Mouse (Mus musculus) midbrain, embryonic 16.5 days (tissue): ENCODE results near the gene Pianp. TPM values are rescaled to one million over a fixed set of nuclear protein-coding genes. Genes with fewer than 3 reads are reported as not detected.
"Not testable (repeated sequence)": the region's sequence is repeated elsewhere in the genome, so short reads cannot be mapped to it uniquely, and the experiment has no call there.

Source experiments
- ATAC-seq: fragments of 200-750 bp; cut with Nextera tagmentation; 2 replicates; pipeline ENCODE4 v1.8.0; 2017; ENCODE audit warnings: moderate TSS enrichment
- H3K27ac ChIP-seq: fragments of 300-500 bp; sonication (generic); 2 replicates; pipeline ENCODE4 v1.5.1; 2014; ENCODE audit warnings: mild to moderate bottlenecking, low read length, mixed read lengths
- H3K27me3 ChIP-seq: fragments of 300-500 bp; sonication (generic); 2 replicates; pipeline ENCODE4 v1.6.1; 2014; ENCODE audit warnings: low read depth, low read length, mixed read lengths; ENCODE audit not compliant: control insufficient read depth, insufficient read depth
- H3K36me3 ChIP-seq: fragments of 300-500 bp; sonication (generic); 2 replicates; pipeline ENCODE4 v1.6.1; 2014; ENCODE audit warnings: mild to moderate bottlenecking, low read length, moderate library complexity, mixed read lengths; ENCODE audit not compliant: control insufficient read depth, insufficient read depth
- H3K4me1 ChIP-seq: fragments of 300-500 bp; sonication (generic); 2 replicates; pipeline ENCODE4 v1.6.1; 2014; ENCODE audit warnings: mild to moderate bottlenecking, low read length, mixed read lengths; ENCODE audit not compliant: control insufficient read depth, insufficient read depth
- H3K4me2 ChIP-seq: fragments of 300-500 bp; sonication (generic); 2 replicates; pipeline ENCODE4 v1.6.1; 2014; ENCODE audit warnings: mild to moderate bottlenecking, low read length, mixed read lengths
- H3K4me3 ChIP-seq: fragments of 300-500 bp; sonication (generic); 2 replicates; pipeline ENCODE4 v1.5.1; 2014; ENCODE audit warnings: low read depth, mild to moderate bottlenecking, low read length, moderate library complexity, mixed read lengths
- H3K9ac ChIP-seq: fragments of 300-500 bp; sonication (generic); 2 replicates; pipeline ENCODE4 v1.6.1; 2014; ENCODE audit warnings: low read depth, low read length, mixed read lengths
- H3K9me3 ChIP-seq: fragments of 300-500 bp; sonication (generic); replicated peaks from 2 replicates; pipeline ENCODE4 v1.6.1; 2014; ENCODE audit warnings: mild to moderate bottlenecking, low read length, mixed read lengths; ENCODE audit not compliant: control insufficient read depth, poor library complexity, severe bottlenecking
- WGBS: fragments of 180-500 bp; shearing (Covaris S2); extraction: QIAGEN DNeasy Blood & Tissue Kit; methylation state at CpG from one replicate; pipeline ENCODE4 v1.1.7; 2014; 5-methylcytosine and 5-hydroxymethylcytosine counted together
- polyA plus RNA-seq: library from polyadenylated mRNA; unstranded; fragments of >200 nt; fragmentation: Nextera tagmentation; extraction: Ambion mirVana; gene quantifications from 2 replicates; pipeline ENCODE4 v1.2.1, GENCODE M21; 2015

Gene Pianp
- polyA plus RNA-seq, 1 experiment from 2014 or later, result 87.1 TPM

DNA sequence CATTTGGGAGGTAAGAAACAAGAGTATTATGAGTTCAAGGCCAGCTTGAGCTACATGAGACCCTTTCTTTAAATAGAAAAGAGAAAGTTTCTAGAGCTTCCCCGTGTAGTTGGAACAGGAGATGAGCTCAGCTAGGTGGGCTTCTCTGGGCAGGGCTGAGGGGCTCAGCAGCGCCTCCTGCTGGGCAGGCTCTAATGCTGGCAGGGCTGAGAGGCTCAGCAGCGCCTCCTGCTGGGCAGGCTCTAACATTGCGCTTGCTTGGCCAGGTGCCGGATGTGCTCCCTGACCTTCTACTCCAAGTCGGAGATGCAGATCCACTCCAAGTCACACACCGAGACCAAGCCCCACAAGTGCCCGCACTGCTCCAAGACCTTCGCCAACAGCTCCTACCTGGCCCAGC, 34.0 kb downstream of the Pianp start:
- H3K4me3 ChIP-seq, ATAC-seq, H3K4me1 ChIP-seq, H3K4me2 ChIP-seq, H3K9me3 ChIP-seq, H3K9ac ChIP-seq, H3K27ac ChIP-seq, H3K27me3 ChIP-seq: not testable (repeated sequence)
- peaks cover 32% of the 10 kb centered on the region for H3K36me3 ChIP-seq
- WGBS, result 26% methylated on average over 7 of the region's 9 CpGs

DNA sequence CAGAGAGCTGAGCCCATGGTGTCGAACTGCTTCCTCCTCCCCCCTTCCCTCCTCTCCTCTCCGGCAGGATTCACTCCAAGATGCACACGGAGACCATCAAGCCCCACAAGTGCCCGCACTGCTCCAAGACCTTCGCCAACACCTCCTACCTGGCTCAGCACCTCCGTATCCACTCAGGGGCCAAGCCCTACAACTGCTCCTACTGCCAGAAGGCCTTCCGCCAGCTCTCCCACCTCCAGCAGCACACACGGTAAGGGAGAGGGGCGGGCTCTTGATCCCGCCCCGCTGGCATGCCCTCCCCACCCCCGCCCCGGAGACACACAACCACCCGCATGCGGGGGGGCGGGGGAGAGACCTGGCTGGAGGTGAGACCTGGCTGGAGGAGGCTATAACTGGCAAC, 35.1 kb downstream of the Pianp start:
- WGBS, result 92% methylated on average over 16 of the region's 16 CpGs

DNA sequence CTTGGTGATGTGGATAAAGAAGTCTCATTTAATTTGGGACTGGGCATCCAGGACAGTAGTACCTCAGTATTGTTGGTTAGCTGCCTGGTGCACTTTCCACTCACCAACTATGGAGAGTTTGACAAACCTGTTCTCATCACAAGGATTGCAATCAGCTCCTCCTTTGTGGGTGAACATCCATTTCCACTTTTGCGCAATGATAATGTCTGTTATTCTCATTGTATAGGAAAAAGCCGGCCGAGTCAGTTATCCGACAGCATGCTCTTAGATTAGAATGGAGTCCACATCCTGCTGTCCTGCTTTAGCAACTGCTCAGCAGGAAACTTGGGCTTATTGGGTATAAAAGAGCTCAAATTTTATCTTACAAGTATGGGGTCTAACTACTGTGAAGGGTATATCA, 42.2 kb downstream of the Pianp start:
- Histone ChIP-seq H3K4me2 (peak overlapping the region; percentile 56), H3K27me3 (no peaks in the 10 kb centered on the region), H3K27ac (no peak overlapping the region; the same call in 1 of the 2 replicates), H3K36me3 (peaks cover 14% of the 10 kb centered on the region), H3K4me1 (peaks cover 14% of the 10 kb centered on the region), H3K9ac (no peak overlapping the region; the same call in 1 of the 2 replicates), H3K4me3 (no peak overlapping the region), H3K9me3 (no peaks in the 10 kb centered on the region)
- WGBS, result 95% methylated on average over 4 of the region's 4 CpGs
- no peak for ATAC-seq

More for the DNA sequence above, 35.1 kb downstream of the Pianp start:
- Histone ChIP-seq H3K27me3 (no peaks in the 10 kb centered on the region), H3K9me3 (no peaks in the 10 kb centered on the region), H3K4me2 (no peak overlapping the region), H3K27ac (no peak overlapping the region), H3K36me3 (peaks cover 28% of the 10 kb centered on the region), H3K4me1 (no peaks in the 10 kb centered on the region), H3K4me3 (no peak overlapping the region), H3K9ac (no peak overlapping the region)
- ATAC-seq, result 0 out of 2 replicates have a peak, but pooled peaks have one; percentile 51

GRCm38 (mm10) chr6:125039131-125039530, 42.6 kb downstream of the Pianp start:
- H3K27ac ChIP-seq, result peak overlapping the region; percentile 36
- peak; percentile 50 for ATAC-seq
- H3K27me3 ChIP-seq, result no peaks in the 10 kb centered on the region
- H3K4me3 ChIP-seq, result peak overlapping the region; percentile 79
- peak overlapping the region; percentile 56 for H3K4me2 ChIP-seq
- H3K36me3 ChIP-seq, result peaks cover 13% of the 10 kb centered on the region
- 7% methylated on average over 8 of the region's 8 CpGs for WGBS
- H3K9ac ChIP-seq, result peak overlapping the region; percentile 11; the same call in 1 of the 2 replicates
- no peaks in the 10 kb centered on the region for H3K9me3 ChIP-seq
- H3K4me1 ChIP-seq, result peaks cover 14% of the 10 kb centered on the region

DNA sequence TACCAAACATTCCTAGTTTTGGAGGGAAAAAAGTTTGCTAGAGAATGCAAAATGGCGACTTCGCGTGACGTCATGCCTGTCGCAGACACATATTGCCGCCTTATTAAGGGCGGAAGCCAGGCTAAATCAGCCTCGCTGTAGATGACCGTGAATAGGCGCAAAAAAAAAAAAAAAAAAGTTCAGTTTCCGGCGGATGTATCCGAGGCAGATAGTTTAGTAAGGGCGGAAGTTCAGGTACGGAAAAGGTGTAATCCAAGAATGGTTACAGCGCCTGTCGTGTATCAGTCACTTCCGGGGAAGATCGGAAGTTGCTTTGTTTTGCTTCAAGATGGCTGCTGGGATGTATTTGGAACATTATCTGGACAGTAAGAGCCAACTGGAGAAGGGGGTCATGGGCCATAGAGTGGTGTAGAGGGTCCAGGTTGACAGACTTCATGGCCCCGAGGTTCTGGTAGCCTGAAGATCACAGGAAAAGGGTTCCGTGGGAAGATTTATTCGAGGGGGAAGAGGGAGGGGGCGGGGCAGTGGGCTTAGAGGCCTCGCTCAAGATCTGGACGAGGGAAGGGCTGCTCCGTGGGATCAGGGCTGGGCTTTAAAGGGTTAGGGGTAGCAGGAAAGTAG, 43.1 kb downstream of the Pianp start, which contains the start of gene Ing4:
Gene Ing4, plus strand, starts transcription at position 228 of the 621 bp plus-strand sequence.
- peaks cover 14% of the 10 kb centered on the region for H3K4me1 ChIP-seq
- peak within 1 kb of the TSS; percentile 89 for H3K4me2 ChIP-seq
- peak within 1 kb of the TSS; percentile 78 for H3K27ac ChIP-seq
- peak within 1 kb of the TSS; percentile 79 for H3K4me3 ChIP-seq
- peak within 1 kb of the TSS; percentile 80 for H3K9ac ChIP-seq
- peak; percentile 98 for ATAC-seq
- WGBS, result 1% methylated on average over 26 of the region's 26 CpGs
- H3K36me3 ChIP-seq, result peaks cover 15% of the 10 kb centered on the region
- no peaks in the 10 kb centered on the region for H3K9me3 ChIP-seq
- H3K27me3 ChIP-seq, result no peaks in the 10 kb centered on the region

DNA sequence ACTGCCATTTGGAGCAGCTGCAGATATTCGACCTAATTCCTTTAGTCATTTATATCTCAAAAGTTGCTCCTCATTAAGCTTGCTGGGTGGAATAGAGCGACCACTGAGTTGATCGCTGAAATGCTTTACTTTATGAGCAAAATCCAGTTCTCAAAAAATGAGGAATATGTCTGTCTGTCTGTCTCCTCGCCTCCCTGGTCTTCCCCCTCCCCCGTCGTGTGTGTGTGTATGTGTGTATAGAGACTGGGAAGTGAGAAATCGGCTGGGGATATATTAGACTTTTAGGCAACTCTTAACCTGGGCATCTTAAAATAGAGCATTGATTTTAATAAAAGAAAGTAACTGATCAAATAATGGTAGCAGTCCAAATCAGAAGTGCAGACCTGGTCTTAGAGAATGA, 43.7 kb downstream of the Pianp start:
- peaks cover 14% of the 10 kb centered on the region for H3K4me1 ChIP-seq
- H3K27ac ChIP-seq, result peak overlapping the region; percentile 78
- peaks cover 12% of the 10 kb centered on the region for H3K36me3 ChIP-seq
- H3K4me3 ChIP-seq, result peak overlapping the region; percentile 79
- peak overlapping the region; percentile 89 for H3K4me2 ChIP-seq
- peak overlapping the region; percentile 80 for H3K9ac ChIP-seq
- no peaks in the 10 kb centered on the region for H3K9me3 ChIP-seq
- no peaks in the 10 kb centered on the region for H3K27me3 ChIP-seq
- WGBS, result 16% methylated on average over 7 of the region's 7 CpGs
- ATAC-seq, result no peak

GRCm38 (mm10) chr6:125041047-125041446, 44.6 kb downstream of the Pianp start:
- ATAC-seq, result no peak
- H3K36me3 ChIP-seq, result peaks cover 15% of the 10 kb centered on the region
- 93% methylated on average over 7 of the region's 7 CpGs for WGBS
- H3K9me3 ChIP-seq, result no peaks in the 10 kb centered on the region
- H3K9ac ChIP-seq, result no peak overlapping the region
- H3K27ac ChIP-seq, result no peak overlapping the region
- H3K4me2 ChIP-seq, result no peak overlapping the region; the same call in 1 of the 2 replicates
- H3K4me3 ChIP-seq, result no peak overlapping the region
- H3K4me1 ChIP-seq, result peaks cover 14% of the 10 kb centered on the region
- H3K27me3 ChIP-seq, result no peaks in the 10 kb centered on the region

DNA sequence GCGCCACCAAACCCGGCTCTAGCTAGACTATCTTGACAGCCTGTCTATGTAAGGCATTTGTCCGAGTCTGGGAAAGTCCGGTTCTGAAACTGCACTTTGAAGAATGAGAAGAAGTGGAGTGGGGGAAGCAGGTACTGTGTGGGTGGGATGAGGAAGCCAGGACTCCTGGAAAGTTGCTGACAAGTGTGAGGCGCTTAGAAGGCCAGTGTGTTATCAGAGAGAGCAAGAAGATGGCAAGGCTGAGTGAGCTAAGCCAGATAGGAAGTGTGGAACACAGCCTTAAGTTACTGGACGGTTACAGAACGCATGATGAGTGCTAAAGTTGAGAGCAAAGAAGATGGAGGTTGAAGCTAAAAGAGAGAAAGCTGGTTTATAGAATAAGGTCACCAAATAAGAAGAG, 45.6 kb downstream of the Pianp start:
- H3K9ac ChIP-seq, result no peak overlapping the region
- no peak for ATAC-seq
- no peak overlapping the region for H3K4me2 ChIP-seq
- H3K9me3 ChIP-seq, result no peaks in the 10 kb centered on the region
- WGBS, result 97% methylated on average over 7 of the region's 7 CpGs
- H3K4me1 ChIP-seq, result peaks cover 14% of the 10 kb centered on the region
- H3K27ac ChIP-seq, result no peak overlapping the region
- H3K36me3 ChIP-seq, result peaks cover 16% of the 10 kb centered on the region
- no peaks in the 10 kb centered on the region for H3K27me3 ChIP-seq
- H3K4me3 ChIP-seq, result no peak overlapping the region

DNA sequence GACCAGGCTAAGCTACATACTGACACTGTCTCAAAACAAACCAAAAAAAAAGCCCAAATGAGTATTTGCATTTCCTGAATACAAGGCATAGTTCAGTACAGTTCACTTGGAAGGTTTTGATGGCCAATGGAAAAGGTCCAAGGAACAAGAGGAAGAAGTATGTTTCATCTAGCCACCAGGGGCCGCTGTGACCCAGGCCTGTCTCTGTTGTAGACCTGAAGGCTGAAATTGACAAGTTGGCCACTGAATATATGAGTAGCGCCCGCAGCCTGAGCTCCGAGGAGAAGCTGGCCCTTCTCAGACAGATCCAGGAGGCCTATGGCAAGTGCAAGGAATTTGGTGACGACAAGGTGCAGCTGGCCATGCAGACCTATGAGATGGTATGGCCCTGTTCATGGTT, 50.2 kb downstream of the Pianp start:
- H3K4me1 ChIP-seq, result no peaks in the 10 kb centered on the region
- no peak overlapping the region for H3K27ac ChIP-seq
- no peaks in the 10 kb centered on the region for H3K27me3 ChIP-seq
- WGBS, result 28% methylated on average over 5 of the region's 5 CpGs
- H3K4me2 ChIP-seq, result no peak overlapping the region
- H3K36me3 ChIP-seq, result peaks cover 42% of the 10 kb centered on the region
- ATAC-seq, result peak; percentile 57; the same call in 1 of the 2 replicates
- H3K4me3 ChIP-seq, result no peak overlapping the region
- H3K9ac ChIP-seq, result no peak overlapping the region
- no peaks in the 10 kb centered on the region for H3K9me3 ChIP-seq
